Mouse (Mus musculus) layer of hippocampus, adult 8-10 months (tissue): Measurements from ENCODE around the gene Tor1aip1. TPM values are rescaled to one million over a fixed set of nuclear protein-coding genes. Genes with fewer than 3 reads are reported as not detected.

Experiments
- total RNA-seq, 4 experiments: library from RNA; stranded (reverse); gene quantifications; 2 replicates each; pipeline ENCODE4 v1.2.4; 2022

Tor1aip1 gene
- total RNA-seq, 4 experiments from 2014 or later = 34.9 to 40.8 (median 37.5) TPM

Other genes starting within 250 kb of the Tor1aip1 start
- gene Qsox1, start 223.6 kb downstream of the Tor1aip1 start, total RNA-seq = 10 to 100 TPM; 34.1 to 39.3 (median 36.6) TPM
- gene Cep350, start 63.2 kb downstream of the Tor1aip1 start, total RNA-seq = 10 to 100 TPM; 52.7 to 58.6 (median 55.4) TPM
- gene Tor1aip2, start 1.1 kb downstream of the Tor1aip1 start, total RNA-seq = 10 to 100 TPM; 53.3 to 60.2 (median 56.6) TPM
- 10 to 100 TPM in 2 of 4 experiments, 1 to 10 TPM in 2; 9.3 to 15.2 (median 11.5) TPM for gene Fam163a, start 168.5 kb upstream of the Tor1aip1 start, total RNA-seq